Mouse (Mus musculus): ENCODE measurements around the gene Clic6. TPM values are rescaled to one million over a fixed set of nuclear protein-coding genes. Genes with fewer than 3 reads are reported as not detected.
A peak's percentile ranks its signal among the peaks of the same experiment; 100 is the strongest.

The Clic6 gene
- total RNA-seq (2021): under 1 TPM; 0.08 to 0.25 TPM

DNA sequence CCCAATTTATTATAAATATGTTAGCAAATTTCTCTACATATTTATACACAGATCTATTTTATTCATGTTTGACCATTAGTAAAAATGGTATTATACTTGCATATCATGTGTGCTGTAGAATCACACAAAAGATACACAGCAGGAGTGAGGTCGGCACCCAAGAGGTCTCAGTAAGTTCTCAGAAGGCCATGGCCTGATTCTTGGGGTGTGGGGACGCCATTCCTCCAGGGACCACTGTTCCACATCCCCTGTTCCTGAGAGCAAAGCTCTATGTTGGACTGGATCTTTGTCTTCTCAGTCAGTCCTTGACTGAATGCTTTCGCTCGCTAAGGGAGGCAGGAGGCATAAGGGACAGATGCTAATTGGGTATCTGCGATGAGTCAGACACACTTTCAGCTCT, at the start of gene Clic6:
TSS of gene Clic6 (plus strand) at position 301 of the 400 bp plus-strand sequence.
- intact Hi-C loops (cut with DNase I): no loop called here
- DNase-seq: no peak

DNA sequence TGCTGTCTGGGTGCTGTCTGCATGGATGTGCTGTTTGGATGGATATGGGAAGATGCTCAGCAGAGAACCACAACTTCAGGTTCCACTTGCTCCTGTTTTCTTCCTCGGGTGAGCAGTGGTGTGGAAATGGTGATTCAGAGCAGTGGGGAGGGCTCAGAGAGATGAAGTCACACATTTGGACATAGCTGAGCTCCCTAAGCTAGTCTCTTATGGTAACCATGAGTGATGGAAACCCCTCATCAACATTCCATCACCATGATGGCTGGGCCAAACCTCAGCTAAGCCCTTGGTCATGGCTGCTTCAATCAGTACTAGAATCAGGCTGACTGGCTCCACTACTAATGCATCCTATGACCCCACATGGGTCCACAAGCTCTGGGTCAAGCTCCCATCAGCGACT, 45.8 kb upstream of the Clic6 start:
- no peak for DNase-seq
- intact Hi-C loops (cut with DNase I): no loop called here

GRCm38 (mm10) chr16:92440229-92440628, 45.3 kb upstream of the Clic6 start:
- intact Hi-C loops (cut with DNase I): no loop called here
- no peak for DNase-seq

DNA sequence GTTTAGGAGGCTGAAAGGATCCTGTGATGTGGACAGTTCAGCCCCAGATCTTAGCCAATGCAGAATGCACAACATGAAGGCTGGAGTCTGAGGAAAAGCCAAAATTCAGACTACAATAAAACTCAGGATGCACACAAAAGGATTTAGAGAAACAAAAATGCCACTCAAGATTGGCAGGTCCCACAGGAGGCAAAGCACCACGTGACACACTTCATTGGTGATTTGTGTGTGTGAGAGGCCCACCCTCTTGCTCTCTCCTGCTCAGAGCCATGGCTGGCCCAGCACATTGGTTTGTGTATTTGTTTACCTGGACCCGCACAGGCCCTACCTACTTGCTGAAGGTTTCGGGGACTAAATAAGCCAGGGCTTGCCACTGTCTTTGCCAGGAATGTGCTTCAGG, 44.3 kb upstream of the Clic6 start:
- intact Hi-C loops (cut with DNase I): no loop called here
- DNase-seq: no peak

GRCm38 (mm10) chr16:92442150-92442549, 43.4 kb upstream of the Clic6 start:
- intact Hi-C loops (cut with DNase I): no loop called here
- no peak for DNase-seq

DNA sequence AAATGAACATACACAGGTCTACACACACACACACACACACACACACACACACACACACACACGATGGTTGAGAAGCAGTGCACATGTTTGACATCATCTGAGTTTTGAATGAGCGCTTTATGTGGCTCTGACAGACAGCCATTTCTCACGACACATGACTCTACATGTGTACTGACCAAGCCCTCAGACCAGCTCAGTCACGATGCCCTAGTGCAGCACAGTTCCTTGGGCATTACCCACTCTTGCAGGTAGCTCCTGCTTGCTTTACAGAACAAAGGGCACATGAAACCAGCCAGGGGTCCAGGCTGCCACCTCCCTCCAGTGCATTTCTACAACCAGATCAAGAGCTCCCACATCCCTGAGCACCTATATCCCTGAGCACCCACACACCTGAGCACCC, 42.6 kb upstream of the Clic6 start:
- intact Hi-C loops (cut with DNase I): no loop called here
- DNase-seq: no peak

DNA sequence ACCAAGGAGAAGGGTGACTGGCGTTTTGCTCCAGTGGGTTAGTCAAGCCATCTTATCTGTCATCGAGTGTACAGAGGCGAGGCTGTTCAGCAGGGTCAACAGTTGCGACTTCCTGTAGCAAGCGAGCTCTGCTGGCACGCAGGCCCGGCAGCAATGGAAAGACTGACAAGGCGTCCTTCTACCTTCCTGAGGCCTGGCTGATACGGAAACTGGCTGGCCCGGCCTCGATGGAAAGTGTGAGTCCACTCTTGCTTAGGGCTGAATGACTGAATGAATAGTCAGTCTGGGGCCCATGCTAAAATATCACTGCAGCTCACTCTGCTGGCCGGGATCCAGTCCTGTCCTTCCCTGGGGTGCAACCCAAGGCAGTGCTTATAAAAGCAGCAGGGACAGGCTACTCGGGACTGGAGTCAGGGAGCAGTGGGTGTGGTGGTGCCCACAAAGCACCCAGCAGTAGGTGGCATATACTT, 41.9 kb upstream of the Clic6 start:
- DNase-seq: peak; percentile 69 to 71
- intact Hi-C loops (cut with DNase I): loop anchor here (2.0 kb wide), 1 partner anchor 45 kb away; no protein-coding TSS in a partner anchor

DNA sequence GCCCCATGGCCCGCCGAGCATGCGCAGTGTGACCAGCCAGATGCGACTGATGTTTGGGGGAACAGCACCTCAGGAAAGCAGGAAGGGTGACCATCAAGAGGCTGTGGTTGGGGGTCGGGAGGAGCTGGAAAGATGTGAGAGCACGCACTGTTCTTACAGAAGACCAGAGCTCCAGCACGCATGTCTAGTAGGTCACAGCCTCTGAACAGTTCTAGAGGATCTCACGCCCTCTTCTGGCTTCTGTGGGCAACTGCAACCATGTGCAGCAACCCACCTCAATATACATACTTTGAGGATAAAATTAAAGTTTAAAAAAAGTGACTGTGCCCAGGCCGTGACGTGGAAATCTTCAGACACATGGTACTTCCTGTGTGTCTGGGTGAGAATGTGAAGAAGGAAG, 40.2 kb upstream of the Clic6 start:
- intact Hi-C loops (cut with DNase I): loop anchor here (1.0 to 2.0 kb wide), 2 partner anchors 47 to 60 kb away; no protein-coding TSS in a partner anchor
- no peak for DNase-seq

- intact Hi-C loops (cut with DNase I): no loop called here
Measured at GRCm38 (mm10) chr16:92449080-92449479, 36.5 kb upstream of the Clic6 start.

GRCm38 (mm10) chr16:92450331-92450730, 35.2 kb upstream of the Clic6 start:
- intact Hi-C loops (cut with DNase I): no loop called here

More at GRCm38 (mm10) chr16:92449080-92449479, 36.5 kb upstream of the Clic6 start:
- no peak for DNase-seq

DNA sequence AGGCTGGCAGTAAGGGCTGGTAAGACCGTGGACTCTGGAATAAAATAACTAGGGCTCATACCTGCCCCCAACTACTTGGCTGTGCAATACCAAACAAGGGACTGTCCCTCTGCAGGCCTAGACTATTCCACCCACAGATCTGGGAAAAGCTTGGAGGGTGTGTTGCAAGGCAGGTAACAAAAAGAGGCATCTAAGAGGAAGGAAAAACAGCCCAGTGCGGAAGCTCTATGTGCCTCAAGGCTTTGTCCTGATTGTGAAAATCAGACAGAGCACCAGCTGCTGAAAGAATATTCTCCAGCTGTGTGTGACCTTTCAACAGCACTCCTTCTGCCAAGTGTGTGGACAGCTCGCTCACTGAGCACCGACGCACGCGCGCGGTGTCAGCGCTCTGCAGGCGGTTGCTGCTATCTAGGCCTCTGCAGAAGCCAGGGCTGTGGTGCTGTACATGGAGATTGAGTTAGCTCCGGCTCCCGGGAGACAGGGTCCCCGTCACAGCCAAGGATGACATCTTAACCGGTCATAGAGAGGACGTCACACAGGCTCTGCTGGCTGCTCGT, 33.9 kb upstream of the Clic6 start:
- intact Hi-C loops (cut with DNase I): no loop called here
- DNase-seq: peak; percentile 43 to 61

More at GRCm38 (mm10) chr16:92450331-92450730, 35.2 kb upstream of the Clic6 start:
- DNase-seq: no peak

DNA sequence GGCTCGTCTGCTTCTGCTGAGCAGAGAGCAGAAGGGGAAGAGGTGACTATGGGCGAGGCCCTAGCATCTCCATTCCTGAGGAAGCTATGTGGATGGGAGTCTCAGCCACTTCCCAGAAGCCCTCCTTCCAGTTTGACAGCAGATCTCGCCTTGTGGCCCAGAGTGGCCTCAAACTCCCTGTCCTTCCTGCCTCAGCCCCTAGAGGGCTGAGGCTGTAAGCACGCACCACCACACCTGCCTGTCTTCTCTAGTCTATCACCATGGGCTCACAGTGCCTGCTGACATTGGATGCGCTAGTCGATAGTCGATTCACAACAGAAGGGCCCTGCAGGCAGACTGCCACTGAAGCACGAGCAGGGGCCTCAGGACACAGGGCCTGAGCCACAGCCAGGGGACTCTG, 32.9 kb upstream of the Clic6 start:
- DNase-seq: no peak
- intact Hi-C loops (cut with DNase I): no loop called here

DNA sequence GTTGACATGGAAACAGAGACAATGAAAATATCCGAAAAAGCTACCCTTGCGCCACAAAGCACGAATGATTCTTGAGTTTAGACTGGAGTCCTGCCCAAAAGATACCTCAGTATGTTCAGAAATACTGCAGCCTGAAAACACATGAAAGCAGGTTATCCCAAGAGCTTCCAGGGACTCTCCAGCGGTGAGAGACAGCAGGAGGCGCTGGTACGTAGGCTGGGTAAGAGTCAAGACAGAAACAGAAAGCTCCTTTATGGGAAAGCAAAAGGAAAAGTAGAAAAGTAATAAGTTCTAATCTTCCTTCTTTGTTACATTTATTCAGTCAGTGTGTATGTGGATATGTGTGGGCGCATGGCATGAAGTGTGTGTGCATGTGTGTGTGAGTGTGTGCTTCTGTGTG, 31.5 kb upstream of the Clic6 start:
- intact Hi-C loops (cut with DNase I): no loop called here
- DNase-seq: no peak

- no peak for DNase-seq
- intact Hi-C loops (cut with DNase I): no loop called here
Measured at GRCm38 (mm10) chr16:92454495-92454894, 31.0 kb upstream of the Clic6 start.

DNA sequence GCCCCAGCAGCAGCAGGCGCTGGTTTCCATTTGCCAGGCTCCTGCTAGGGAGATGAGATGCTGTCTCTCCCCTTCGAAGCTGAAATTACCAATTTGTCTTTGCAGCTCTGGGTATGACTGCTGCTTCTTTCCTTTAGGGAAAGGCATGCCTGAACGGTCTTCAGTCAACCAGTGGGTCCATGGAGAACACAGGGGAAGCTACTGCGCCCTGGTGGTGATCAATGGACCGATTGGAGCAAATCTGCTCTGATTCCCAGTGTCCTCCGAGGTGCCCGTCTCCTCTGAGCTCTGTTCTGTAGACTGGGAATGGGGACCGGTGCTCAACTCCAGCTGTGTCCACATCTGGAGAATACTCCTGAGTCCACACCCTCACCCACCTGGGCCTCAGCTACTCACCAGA, 30.0 kb upstream of the Clic6 start:
- no peak for DNase-seq
- intact Hi-C loops (cut with DNase I): loop anchor here (5.0 kb wide), 1 partner anchor 518 kb away; no protein-coding TSS in a partner anchor

- no peak for DNase-seq
- intact Hi-C loops (cut with DNase I): loop anchor here (2.0 to 5.0 kb wide), 2 partner anchors 115 to 519 kb away; no protein-coding TSS in a partner anchor
Measured at GRCm38 (mm10) chr16:92455969-92456368, 29.6 kb upstream of the Clic6 start.

DNA sequence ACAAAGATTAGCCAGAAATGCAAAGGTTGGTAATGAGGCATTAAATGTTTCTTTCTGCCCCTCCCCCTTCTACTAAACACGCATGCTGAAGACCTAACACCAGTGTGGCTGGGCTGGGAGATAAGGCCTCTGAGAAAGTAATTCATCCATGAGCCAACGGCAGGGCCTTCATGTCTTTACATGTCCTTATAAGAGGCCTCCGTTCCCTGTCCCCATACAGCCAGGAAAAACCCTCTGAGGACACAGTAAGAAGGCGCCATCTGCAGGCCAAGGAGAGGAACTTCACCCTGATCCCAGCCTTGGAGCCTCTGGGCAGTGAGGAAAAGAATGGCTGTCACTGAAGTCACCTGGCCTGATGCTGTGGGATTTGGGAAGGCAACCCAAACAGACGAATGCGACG, 27.9 kb upstream of the Clic6 start:
- intact Hi-C loops (cut with DNase I): loop anchor here (1.0 to 5.0 kb wide), 3 partner anchors 72 to 520 kb away; no protein-coding TSS in a partner anchor
- DNase-seq: peak; percentile 72 to 76

DNA sequence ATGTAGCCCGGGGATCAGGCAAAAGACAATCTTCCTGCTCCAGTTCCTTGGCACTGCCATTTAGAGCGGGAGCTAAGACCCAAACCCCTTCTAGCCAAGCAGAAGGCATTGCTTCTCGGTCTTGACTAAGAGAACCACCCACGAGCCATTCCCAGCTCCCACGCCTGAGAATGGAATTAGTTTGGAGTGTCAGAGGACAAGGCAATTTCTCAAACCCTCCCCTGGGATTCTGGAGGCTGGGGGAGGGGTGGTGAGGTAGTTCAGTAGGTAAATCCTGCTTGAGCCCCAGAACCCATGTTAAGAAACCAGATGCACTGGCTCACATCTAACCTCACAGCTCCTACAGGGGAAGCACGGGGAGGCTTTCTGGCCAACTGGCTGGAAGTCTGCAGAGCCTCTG, 24.1 kb upstream of the Clic6 start:
- DNase-seq: no peak
- intact Hi-C loops (cut with DNase I): loop anchor here (10.0 kb wide), 1 partner anchor 407 kb away; the partner anchor contains the start of genes Gm49711, Mrps6 and Slc5a3

DNA sequence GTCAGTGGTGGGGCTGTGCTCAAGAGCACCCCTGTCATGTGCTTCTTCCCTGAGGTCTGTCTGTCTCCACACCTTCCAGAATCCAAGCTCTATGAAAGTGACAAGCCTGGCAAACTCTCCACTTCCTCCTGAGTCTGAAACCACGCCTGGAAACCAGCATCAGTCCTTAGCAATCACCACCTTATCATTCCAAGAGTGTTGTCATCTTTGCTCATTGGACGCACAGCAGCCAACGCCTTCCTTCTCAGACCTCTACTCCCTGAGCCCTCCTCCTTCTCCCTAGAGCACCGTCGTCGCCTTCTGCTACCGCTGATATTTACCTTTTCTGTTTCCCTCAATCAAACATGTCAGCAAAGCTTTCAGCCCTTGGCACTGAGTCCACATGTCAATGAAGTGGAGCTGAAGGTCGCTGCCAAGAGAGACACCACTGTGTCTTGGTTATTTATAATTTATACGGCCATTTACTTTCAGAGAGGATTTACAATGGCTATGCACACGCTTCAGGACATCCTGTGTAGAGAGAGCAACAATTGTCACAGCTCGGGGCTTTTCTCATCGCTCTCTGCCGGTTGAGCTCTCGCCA, 21.1 kb upstream of the Clic6 start:
- DNase-seq: no peak
- intact Hi-C loops (cut with DNase I): loop anchor here (10.0 kb wide), 1 partner anchor 410 kb away; the partner anchor contains the start of genes Gm49711, Mrps6 and Slc5a3

DNA sequence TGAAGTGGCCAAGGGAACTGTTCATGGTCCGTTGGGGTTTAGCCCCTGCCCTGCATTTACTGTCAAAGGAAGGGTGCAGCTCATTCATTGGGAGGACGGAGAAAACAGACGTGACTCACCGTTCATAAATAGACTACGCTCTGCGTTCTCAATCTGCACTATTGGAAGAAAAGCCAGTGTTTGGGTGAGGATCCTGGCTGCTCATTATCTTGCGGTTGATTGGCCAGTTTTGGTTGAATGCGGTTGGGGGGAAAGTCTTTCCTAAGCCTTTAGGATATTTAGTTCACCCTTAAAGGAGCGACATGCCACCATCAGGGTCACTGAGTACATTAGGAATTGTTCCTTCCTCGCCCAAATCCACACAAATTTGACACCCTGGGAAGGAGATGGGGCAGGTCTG, 20.3 kb upstream of the Clic6 start:
- intact Hi-C loops (cut with DNase I): loop anchor here (5.0 to 10.0 kb wide), 2 partner anchors 163 to 410 kb away; partner anchors contain the start of genes Gm49711, Mrps6, Slc5a3 and Smim11
- no peak for DNase-seq

DNA sequence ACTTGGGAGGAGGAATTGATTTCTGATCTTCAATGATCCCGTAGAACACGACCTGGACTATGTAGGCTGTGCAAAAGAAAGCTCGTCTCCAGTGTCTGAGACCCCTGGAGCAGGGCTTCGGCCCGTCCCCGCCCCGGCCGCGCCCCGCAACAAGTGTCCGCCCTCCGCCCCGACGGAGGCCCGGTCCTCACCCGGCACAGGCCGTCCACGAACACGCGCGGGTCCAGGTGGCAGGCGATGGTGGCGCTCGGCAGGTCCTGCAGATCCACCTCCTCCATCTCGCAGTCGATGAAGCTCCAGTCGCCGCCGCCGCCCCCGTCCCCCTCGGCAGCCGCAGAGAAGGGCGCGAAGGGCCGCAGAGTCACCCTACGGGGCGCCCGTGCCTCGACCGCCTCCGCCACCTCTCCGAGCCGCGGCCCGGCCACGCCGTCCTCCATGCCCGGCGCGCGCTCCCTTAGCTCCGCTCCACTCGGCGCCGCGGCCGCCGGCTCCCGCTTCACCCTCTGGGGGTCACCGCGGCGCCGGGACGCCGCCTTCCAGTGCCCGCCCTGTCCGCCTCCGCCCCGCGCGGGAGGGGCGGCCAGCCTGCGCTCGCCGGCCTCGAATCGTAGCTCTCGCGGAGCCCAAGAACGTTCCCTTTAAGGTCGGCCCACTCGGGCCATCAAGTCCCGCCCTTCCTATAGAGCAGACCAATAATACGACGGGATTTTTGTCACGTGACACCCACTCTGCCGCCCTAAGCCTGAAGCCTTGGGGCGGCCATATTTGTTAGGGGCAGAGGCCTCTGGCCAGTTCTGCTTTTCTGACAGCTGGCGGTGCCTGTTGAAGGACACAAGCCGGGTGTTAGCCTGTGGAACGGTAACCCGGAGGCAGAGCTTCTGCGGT, 19.7 kb upstream of the Clic6 start:
- intact Hi-C loops (cut with DNase I): loop anchor here (5.0 to 10.0 kb wide), 2 partner anchors 164 to 411 kb away; partner anchors contain the start of genes Gm49711, Mrps6, Slc5a3 and Smim11
- peak; percentile 95 to 97 for DNase-seq
